Mouse (Mus musculus): ENCODE measurements around the gene Ocm. TPM values are rescaled to one million over a fixed set of nuclear protein-coding genes. Genes with fewer than 3 reads are reported as not detected.
A peak's percentile ranks its signal among the peaks of the same experiment; 100 is the strongest.

Gene Ocm
- total RNA-seq, 2 experiments from 2014 or later = not detected

DNA sequence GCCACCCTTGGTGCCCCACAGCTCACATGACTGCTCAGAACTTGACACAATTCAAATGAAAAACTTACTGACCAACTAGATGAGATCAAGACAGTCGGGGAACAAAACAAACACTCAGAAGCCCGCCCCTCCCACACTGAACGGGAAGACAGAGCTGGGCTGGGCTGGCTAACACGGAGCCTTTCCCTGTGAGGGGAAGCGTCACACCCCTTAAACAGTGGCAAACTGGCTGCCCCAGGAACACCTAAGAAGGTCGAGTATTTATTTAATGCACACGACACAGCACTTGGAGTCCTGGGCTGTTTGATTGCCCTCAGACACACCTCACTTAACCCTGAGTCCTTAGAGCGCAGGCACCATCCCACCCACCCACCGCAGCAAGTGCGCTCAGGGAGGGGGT lies 33.8 kb downstream of the Ocm start:
- no peak for DNase-seq (ENCODE audit: low spot score in 2 of 2)
- no peak for TF ChIP-seq CTCF (conservative IDR thresholded peaks at IDR 0.05)
- H3K4me3 ChIP-seq = no peak overlapping the region
- no peak overlapping the region for H3K27ac ChIP-seq

DNA sequence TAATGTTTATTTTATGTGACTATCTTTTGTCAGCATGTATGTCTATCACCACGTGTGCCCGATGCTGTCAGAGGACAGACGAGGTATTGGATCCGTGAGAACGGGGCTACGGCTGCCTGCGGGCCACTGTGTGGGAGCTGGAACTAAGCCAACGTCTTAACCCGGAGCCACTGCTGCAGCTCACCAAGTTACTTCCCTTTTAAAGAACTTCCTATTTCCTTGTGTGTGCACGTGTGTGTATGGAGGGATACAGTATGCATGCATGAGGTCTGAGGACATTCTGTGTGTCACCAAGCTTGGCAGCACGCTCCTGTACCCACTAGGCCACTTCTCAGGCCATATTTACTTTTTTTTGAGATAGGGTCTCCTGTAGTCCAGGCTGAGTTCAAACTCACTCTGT lies 36.4 kb downstream of the Ocm start:
- Histone ChIP-seq H3K4me3 (no peak overlapping the region), H3K27ac (no peak overlapping the region)
- no peak for TF ChIP-seq CTCF (conservative IDR thresholded peaks at IDR 0.05)
- DNase-seq (ENCODE audit: low spot score in 2 of 2) = no peak

DNA sequence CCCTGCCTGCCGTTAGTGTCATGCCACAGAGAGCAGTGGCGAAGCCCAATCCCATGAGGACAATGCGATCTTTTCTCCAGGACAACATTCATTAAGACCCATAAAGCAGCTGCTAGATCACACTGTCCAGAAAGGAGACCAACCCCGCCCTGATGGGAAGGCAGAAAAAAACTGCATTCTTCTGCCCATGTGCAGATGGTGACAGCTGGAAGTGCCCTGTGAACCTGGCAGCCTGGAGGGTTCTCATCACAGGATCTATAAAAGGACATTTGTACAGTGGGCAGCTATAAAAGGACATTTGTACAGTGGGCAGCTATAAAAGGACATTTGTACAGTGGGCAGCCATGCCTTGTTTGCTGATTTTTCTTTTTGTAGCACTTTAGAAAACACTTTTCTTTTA lies 37.4 kb downstream of the Ocm start:
- no peak for DNase-seq (ENCODE audit: low spot score in 2 of 2)
- Histone ChIP-seq H3K4me3 (no peak overlapping the region), H3K27ac (no peak overlapping the region)
- no peak for TF ChIP-seq CTCF (conservative IDR thresholded peaks at IDR 0.05)

DNA sequence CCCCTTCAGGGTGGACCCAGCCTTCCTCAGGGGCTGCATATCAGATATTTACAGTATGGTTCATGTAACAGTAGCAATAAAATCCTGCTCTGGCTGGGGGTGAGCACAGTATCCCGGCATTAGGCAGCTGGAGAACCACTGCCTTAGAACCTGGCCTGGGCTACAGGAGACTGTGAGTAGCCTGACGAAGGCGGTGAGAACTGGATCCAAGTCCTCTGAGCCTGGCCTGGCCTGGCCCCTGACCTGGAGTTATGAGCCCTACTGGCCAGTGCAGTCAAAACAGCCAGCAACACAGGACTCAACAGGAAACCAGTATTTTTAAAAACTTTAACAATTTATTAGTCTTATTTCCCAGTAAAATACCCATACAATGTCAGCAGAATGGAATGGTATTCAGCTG lies 38.9 kb downstream of the Ocm start:
- no peak for DNase-seq (ENCODE audit: low spot score in 2 of 2)
- Histone ChIP-seq H3K27ac (no peak overlapping the region), H3K4me3 (no peak overlapping the region)
- TF ChIP-seq CTCF (conservative IDR thresholded peaks at IDR 0.05) = no peak

DNA sequence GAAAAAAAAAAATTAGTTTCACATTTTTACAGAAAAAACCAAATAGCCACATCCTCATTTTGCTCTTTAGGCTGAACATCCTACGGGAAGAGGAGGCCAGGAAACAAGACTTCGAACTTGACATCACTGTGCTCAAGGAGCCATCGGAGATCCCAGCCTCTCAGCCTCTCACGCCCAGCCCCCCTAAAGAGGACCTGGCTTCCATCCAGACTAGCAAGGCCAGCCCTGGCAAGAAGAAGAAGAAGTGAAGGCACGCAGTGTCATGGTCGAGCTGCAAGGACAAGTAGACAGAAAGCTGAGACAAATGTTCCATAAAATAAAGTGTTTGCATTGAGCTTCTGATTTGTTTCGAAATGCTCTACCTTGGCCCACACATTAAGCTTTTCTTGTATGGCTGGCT lies 41.1 kb downstream of the Ocm start:
- no peak for DNase-seq (ENCODE audit: low spot score in 2 of 2)
- H3K27ac ChIP-seq = no peak overlapping the region
- no peak overlapping the region for H3K4me3 ChIP-seq
- no peak for TF ChIP-seq CTCF (conservative IDR thresholded peaks at IDR 0.05)

DNA sequence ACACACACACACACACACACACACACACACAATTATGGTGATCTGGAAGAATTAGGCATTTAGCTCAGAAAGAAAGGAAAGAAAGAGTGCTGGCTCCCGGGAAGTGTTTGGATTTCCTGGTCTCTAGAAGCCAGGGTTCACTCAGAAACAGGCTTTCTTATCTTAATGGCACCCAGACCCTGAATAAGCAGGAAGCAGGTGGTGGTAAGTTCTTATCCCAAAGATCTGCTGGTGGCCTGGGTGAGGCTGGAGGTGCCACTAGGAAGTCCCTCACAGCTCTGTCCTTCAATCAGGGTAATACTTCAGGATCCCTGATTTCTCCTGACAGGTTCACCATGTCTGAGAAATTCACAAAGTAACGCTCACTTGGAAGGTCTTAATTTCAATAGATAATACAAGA lies 44.1 kb downstream of the Ocm start:
- no peak for TF ChIP-seq CTCF (conservative IDR thresholded peaks at IDR 0.05)

DNA sequence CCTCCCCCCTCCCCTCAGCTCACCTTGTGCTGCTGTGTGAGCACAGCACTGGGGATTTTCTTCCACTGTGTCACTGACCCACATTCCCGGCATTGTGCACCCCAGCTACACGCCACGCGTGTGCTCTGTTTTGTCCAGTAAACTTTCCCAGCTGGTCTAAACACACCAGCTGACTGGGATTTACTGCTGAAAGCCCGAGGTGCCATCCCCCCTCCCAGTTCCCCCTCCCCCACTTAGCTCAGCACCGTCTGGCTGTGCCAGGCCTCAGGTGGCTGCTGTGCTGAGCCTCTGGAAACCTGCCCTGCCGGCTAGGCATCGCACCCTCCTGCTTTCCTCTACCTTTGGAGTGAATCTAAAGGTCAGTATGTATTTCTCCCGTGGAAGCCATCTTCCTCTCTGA lies 45.6 kb downstream of the Ocm start:
- no peak overlapping the region for H3K27ac ChIP-seq
- no peak for DNase-seq (ENCODE audit: low spot score in 2 of 2)
- no peak for TF ChIP-seq CTCF (conservative IDR thresholded peaks at IDR 0.05)
- H3K4me3 ChIP-seq = no peak overlapping the region

More for the DNA sequence above, 44.1 kb downstream of the Ocm start:
- Histone ChIP-seq H3K4me3 (no peak overlapping the region), H3K27ac (no peak overlapping the region)
- DNase-seq (ENCODE audit: low spot score in 2 of 2) = no peak

DNA sequence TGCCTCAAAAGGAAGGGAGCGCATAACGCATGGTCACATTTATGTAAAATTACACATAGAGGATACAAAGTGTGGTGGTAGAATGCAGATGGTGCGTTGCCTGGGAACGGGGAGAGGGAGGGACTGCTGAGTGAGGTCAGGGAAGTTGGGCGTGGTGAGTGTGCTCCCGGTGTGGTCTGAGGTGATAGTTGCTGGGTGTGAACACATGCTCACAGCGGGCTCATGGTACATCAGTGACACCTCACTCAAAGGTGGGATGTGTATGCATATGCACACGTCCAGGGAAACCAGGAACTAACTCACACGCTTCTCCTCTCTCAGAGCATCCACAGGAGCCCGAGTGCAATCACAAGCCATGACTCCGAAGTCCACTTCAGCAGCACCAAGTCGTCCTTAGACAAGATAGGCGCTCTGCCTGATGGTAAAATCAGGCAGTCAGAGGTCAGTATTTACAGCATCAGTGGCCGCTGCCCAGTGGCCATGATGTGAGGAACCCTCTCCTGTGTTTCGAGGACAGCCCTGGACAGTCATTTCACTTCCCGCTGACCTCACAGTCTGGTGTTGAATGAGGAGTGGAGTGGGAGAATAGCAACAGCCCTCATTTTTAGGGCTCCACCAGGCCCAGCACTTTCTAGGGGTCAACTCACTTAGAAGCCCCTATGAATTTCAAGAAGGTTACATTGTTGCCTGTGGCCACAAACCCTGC lies 49.6 kb downstream of the Ocm start:
- Histone ChIP-seq H3K27ac (no peak overlapping the region), H3K4me3 (no peak overlapping the region)
- no peak for DNase-seq (ENCODE audit: low spot score in 2 of 2)
- no peak for TF ChIP-seq CTCF (conservative IDR thresholded peaks at IDR 0.05)

DNA sequence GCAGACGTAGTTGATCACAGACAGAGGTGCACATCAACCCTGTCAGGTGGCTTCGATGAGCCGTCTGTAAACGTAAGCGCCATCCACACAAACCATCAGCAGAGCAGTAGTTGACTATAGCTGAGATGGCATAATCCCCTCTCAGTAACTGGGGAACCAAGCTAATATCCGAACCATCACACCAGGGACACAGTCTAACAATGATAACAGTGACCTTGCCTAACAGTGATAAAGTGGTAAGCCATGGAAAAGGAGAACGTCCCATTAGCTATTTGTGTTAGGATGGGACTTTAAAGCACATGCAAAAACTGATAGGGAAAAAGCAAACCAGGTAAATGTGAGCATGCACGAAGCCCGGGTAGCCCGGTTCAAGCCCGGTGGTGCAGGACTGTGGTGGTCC lies 50.2 kb downstream of the Ocm start:
- no peak for TF ChIP-seq CTCF (conservative IDR thresholded peaks at IDR 0.05)
- no peak overlapping the region for H3K27ac ChIP-seq

DNA sequence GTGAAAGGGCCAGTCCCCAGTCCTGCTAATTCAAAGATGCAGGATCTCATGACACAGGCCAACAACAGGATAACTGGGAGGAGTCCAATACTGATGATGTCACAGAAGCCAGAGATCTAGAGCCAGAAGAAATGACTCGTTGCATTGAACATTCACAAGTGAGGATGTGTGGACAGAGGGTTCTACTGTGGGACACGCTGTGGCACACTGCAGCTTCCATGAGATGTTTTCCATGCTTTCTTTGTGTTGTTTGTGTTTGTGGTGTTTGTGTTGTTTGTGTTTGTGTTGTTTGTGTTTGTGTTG lies 50.9 kb downstream of the Ocm start:
- H3K27ac ChIP-seq = no peak overlapping the region
- TF ChIP-seq CTCF (conservative IDR thresholded peaks at IDR 0.05) = no peak
- no peak for DNase-seq (ENCODE audit: low spot score in 2 of 2)
- no peak overlapping the region for H3K4me3 ChIP-seq

More for the DNA sequence above, 50.2 kb downstream of the Ocm start:
- DNase-seq (ENCODE audit: low spot score in 2 of 2) = no peak
- no peak overlapping the region for H3K4me3 ChIP-seq

DNA sequence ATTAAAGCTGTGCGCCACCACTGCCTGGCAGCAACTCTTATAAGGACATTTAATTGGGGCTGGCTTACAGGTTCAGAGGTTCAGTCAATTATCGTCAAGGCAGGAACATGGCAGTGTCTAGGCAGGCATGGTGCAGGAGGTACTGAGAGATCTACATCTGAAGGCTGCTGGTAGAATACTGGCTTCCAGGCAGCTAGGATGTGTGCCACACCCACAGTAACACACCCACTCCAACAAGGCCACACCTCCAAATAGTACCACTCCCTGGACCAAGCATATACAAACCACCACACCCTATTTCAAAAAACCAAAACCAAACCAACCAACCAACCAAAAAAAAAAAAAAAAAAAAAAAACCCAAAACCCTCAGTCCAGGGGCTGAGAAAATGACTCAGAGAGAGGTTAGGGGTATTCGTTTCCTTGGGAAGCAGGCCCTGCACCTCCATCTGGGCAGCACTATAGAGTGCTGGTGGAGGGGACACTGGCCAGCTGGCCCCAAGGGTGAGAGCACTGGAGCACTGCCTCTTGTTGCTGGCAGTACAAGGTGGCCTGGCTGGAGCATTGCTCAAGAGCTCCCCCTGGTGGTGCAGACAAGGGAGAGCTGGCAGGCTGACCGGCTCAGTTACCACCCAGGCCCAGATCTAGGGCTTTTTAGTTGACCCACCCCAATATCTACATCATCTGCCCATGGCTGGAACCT lies 51.4 kb downstream of the Ocm start:
- DNase-seq (ENCODE audit: low spot score in 2 of 2) = peak; percentile 34 to 64
- no peak overlapping the region for H3K4me3 ChIP-seq
- no peak overlapping the region for H3K27ac ChIP-seq
- peak; percentile 95 for TF ChIP-seq CTCF (conservative IDR thresholded peaks at IDR 0.05)

DNA sequence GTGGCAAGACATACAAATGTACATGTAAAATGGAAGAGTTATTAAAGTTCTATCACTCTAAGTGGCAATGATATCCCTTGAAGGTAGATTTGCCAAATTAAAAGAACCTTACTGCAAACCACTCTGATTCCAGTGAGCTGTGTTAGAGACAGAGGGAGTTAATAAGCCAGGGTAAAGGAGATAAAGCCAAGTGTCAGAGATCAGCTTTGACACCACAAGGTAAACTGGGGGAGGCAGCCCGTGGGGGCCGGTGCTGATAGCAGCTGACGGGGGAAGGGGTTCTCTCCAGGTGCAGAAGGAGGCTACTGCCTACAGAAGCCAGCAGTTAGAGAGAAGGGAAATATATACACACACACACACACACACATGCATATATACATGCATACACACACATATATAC lies 53.8 kb downstream of the Ocm start:
- Histone ChIP-seq H3K27ac (no peak overlapping the region), H3K4me3 (no peak overlapping the region)
- TF ChIP-seq CTCF (conservative IDR thresholded peaks at IDR 0.05) = no peak
- no peak for DNase-seq (ENCODE audit: low spot score in 2 of 2)

Other genes starting within 250 kb of the Ocm start
- 10 to 100 TPM; 41.6 to 42.2 TPM for gene Eif2ak1, start 208.9 kb downstream of the Ocm start, total RNA-seq (2021)
- gene Ankrd61, start 129.0 kb downstream of the Ocm start, total RNA-seq (2021) = under 1 TPM in 1 of 2 experiments, not detected in 1; 0.41 TPM
- gene Aimp2, start 116.8 kb downstream of the Ocm start, total RNA-seq (2021) = 10 to 100 TPM; 28.8 to 30.0 TPM
- 10 to 100 TPM; 21.1 to 22.2 TPM for gene Pms2, start 116.7 kb downstream of the Ocm start, total RNA-seq (2021)
- 1 to 10 TPM in 1 of 2 experiments, under 1 TPM in 1; 0.54 to 2.2 TPM for gene Gm42421, start 98.5 kb downstream of the Ocm start, total RNA-seq (2021)
- gene Rsph10b, start 93.6 kb downstream of the Ocm start, total RNA-seq (2021) = 1 to 10 TPM; 3.6 to 5.2 TPM
- gene Ccz1, start 11.8 kb downstream of the Ocm start, total RNA-seq (2021) = 10 to 100 TPM; 37.1 to 41.2 TPM
- 10 to 100 TPM; 87.7 to 91.1 TPM for gene Lmtk2, start 73.8 kb upstream of the Ocm start, total RNA-seq (2021)
- under 1 TPM; 0.20 to 0.22 TPM for gene Bhlha15, start 163.6 kb upstream of the Ocm start, total RNA-seq (2021)
- gene Tecpr1, start 196.9 kb upstream of the Ocm start, total RNA-seq (2021) = 100 to 1,000 TPM; 107 to 115 TPM
- 10 to 100 TPM; 64.7 to 65.3 TPM for gene Bri3, start 217.8 kb upstream of the Ocm start, total RNA-seq (2021)

Measured in layer of hippocampus, adult 2 months (tissue).